Mouse (Mus musculus) limb, embryonic 14.5 days (tissue): Measurements from ENCODE around the gene Tbata. TPM values are rescaled to one million over a fixed set of nuclear protein-coding genes. Genes with fewer than 3 reads are reported as not detected.

Experiments
- ATAC-seq: fragments of 200-750 bp; cut with Nextera tagmentation; 2 replicates; pipeline ENCODE4 v1.8.0; 2017; ENCODE audit warnings: low read depth, moderate number of reproducible peaks, moderate TSS enrichment; ENCODE audit not compliant: low FRiP score
- DNase-seq: peaks from one replicate; pipeline ENCODE4 v3.0.0-alpha.2; 2015; ENCODE audit warnings: low spot score
- H3K27ac ChIP-seq: fragments of 300-500 bp; sonication (generic); replicated peaks from 2 replicates; pipeline ENCODE4 v1.5.1; 2014; ENCODE audit warnings: low read depth, mild to moderate bottlenecking, low read length, moderate library complexity, mixed read lengths
- H3K27me3 ChIP-seq: fragments of 300-500 bp; sonication (generic); 2 replicates; pipeline ENCODE4 v1.6.1; 2014; ENCODE audit warnings: low read length, mixed read lengths; ENCODE audit not compliant: control insufficient read depth, insufficient read depth
- H3K36me3 ChIP-seq: fragments of 300-500 bp; sonication (generic); 2 replicates; pipeline ENCODE4 v1.6.1; 2014; ENCODE audit warnings: mild to moderate bottlenecking, low read length, moderate library complexity, mixed read lengths; ENCODE audit not compliant: control insufficient read depth, insufficient read depth
- H3K4me1 ChIP-seq: fragments of 300-500 bp; sonication (generic); 2 replicates; pipeline ENCODE4 v1.6.1; 2014; ENCODE audit warnings: antibody characterized with exemption, low read length, mixed read lengths; ENCODE audit not compliant: control insufficient read depth, insufficient read depth
- H3K4me2 ChIP-seq: fragments of 300-500 bp; sonication (generic); replicated peaks from 2 replicates; pipeline ENCODE4 v1.6.1; 2014; ENCODE audit warnings: low read depth, mild to moderate bottlenecking, low read length, moderate library complexity; ENCODE audit not compliant: severe bottlenecking
- H3K4me3 ChIP-seq: fragments of 300-500 bp; sonication (generic); replicated peaks from 2 replicates; pipeline ENCODE4 v1.5.1; 2014; ENCODE audit warnings: low read length
- H3K9ac ChIP-seq: fragments of 300-500 bp; sonication (generic); 2 replicates; pipeline ENCODE4 v1.6.1; 2014; ENCODE audit warnings: mild to moderate bottlenecking, low read depth, low read length, moderate library complexity; ENCODE audit not compliant: severe bottlenecking
- H3K9me3 ChIP-seq: fragments of 300-500 bp; sonication (generic); 2 replicates; pipeline ENCODE4 v1.6.1; 2016; ENCODE audit warnings: low read length; ENCODE audit not compliant: control insufficient read depth
- POLR2A ChIP-seq: fragments of 200-500 bp; IDR thresholded peaks from 2 replicates; pipeline ENCODE4 v1.8.0; 2012; ENCODE audit warnings: inconsistent platforms, mild to moderate bottlenecking, moderate library complexity, borderline replicate concordance; ENCODE audit not compliant: insufficient read depth, insufficient read length; ENCODE audit errors: extremely low read depth
- WGBS: fragments of 180-500 bp; shearing (Covaris S2); extraction: QIAGEN DNeasy Blood & Tissue Kit; methylation state at CpG from one replicate; pipeline ENCODE4 v1.1.7; 2014; 5-methylcytosine and 5-hydroxymethylcytosine counted together
- polyA plus RNA-seq, 2 experiments: library from polyadenylated mRNA; depleted of rRNA in 1 of 2; stranded (reverse) in 1 of 2; unstranded in 1 of 2; fragments of >200 nt; fragmentation: Nextera tagmentation in 1 of 2; extraction: Ambion mirVana in 1 of 2; gene quantifications; 2 replicates each; pipeline versions ENCODE4 v1.2.1 to v1.2.3; 2012 to 2014

Tbata gene
- polyA plus RNA-seq, 2 experiments = 0.13 to 0.19 TPM

GRCm38 (mm10) chr10:61152131-61152530 lies 19.6 kb upstream of the Tbata start:
- H3K27me3 ChIP-seq = no peaks in the 10 kb centered on the region
- H3K27ac ChIP-seq = no peak overlapping the region
- H3K4me1 ChIP-seq = no peaks in the 10 kb centered on the region
- H3K4me3 ChIP-seq = no peak overlapping the region
- H3K9ac ChIP-seq = no peak overlapping the region
- DNase-seq (no peak), ATAC-seq (no peak)
- no peak overlapping the region for H3K4me2 ChIP-seq
- H3K36me3 ChIP-seq = no peaks in the 10 kb centered on the region
- no peaks in the 10 kb centered on the region for H3K9me3 ChIP-seq
- TF ChIP-seq POLR2A = no peak

GRCm38 (mm10) chr10:61155611-61156010 lies 16.1 kb upstream of the Tbata start:
- H3K27ac ChIP-seq = no peak overlapping the region
- no peaks in the 10 kb centered on the region for H3K9me3 ChIP-seq
- TF ChIP-seq POLR2A = no peak
- H3K4me2 ChIP-seq = no peak overlapping the region
- H3K4me1 ChIP-seq = no peaks in the 10 kb centered on the region
- H3K27me3 ChIP-seq = no peaks in the 10 kb centered on the region
- no peak overlapping the region for H3K4me3 ChIP-seq
- DNase-seq (no peak), ATAC-seq (no peak)
- no peaks in the 10 kb centered on the region for H3K36me3 ChIP-seq
- H3K9ac ChIP-seq = no peak overlapping the region
- 86% methylated on average over 3 of the region's 3 CpGs for WGBS

GRCm38 (mm10) chr10:61156453-61156852 lies 15.3 kb upstream of the Tbata start:
- no peaks in the 10 kb centered on the region for H3K4me1 ChIP-seq
- H3K9ac ChIP-seq = no peak overlapping the region
- no peaks in the 10 kb centered on the region for H3K36me3 ChIP-seq
- TF ChIP-seq POLR2A = no peak
- no peak overlapping the region for H3K27ac ChIP-seq
- no peaks in the 10 kb centered on the region for H3K9me3 ChIP-seq
- 86% methylated on average over 2 of the region's 2 CpGs for WGBS
- ATAC-seq = no peak
- no peak overlapping the region for H3K4me2 ChIP-seq
- H3K27me3 ChIP-seq = no peaks in the 10 kb centered on the region
- DNase-seq = no peak
- H3K4me3 ChIP-seq = no peak overlapping the region

GRCm38 (mm10) chr10:61158594-61158993 lies 13.2 kb upstream of the Tbata start:
- DNase-seq (no peak), ATAC-seq (no peak)
- Histone ChIP-seq H3K36me3 (no peaks in the 10 kb centered on the region), H3K9me3 (no peaks in the 10 kb centered on the region), H3K4me2 (no peak overlapping the region), H3K4me3 (no peak overlapping the region), H3K27me3 (no peaks in the 10 kb centered on the region), H3K4me1 (no peaks in the 10 kb centered on the region), H3K9ac (no peak overlapping the region), H3K27ac (no peak overlapping the region)
- 74% methylated on average over 3 of the region's 3 CpGs for WGBS
- no peak for TF ChIP-seq POLR2A

GRCm38 (mm10) chr10:61160089-61160488 lies 11.7 kb upstream of the Tbata start:
- H3K27me3 ChIP-seq = no peaks in the 10 kb centered on the region
- ATAC-seq = no peak
- no peak overlapping the region for H3K4me3 ChIP-seq
- no peaks in the 10 kb centered on the region for H3K9me3 ChIP-seq
- no peak overlapping the region for H3K27ac ChIP-seq
- no peaks in the 10 kb centered on the region for H3K4me1 ChIP-seq
- DNase-seq = no peak
- no peaks in the 10 kb centered on the region for H3K36me3 ChIP-seq
- WGBS = 74% methylated on average over 7 of the region's 7 CpGs
- H3K9ac ChIP-seq = no peak overlapping the region
- no peak overlapping the region for H3K4me2 ChIP-seq
- TF ChIP-seq POLR2A = no peak

- H3K4me1 ChIP-seq = no peaks in the 10 kb centered on the region
- H3K4me2 ChIP-seq = no peak overlapping the region
- no peak for DNase-seq
- no peaks in the 10 kb centered on the region for H3K27me3 ChIP-seq
- WGBS = 74% methylated on average over 4 of the region's 4 CpGs
- H3K9me3 ChIP-seq = no peaks in the 10 kb centered on the region
- H3K9ac ChIP-seq = no peak overlapping the region
- no peak for ATAC-seq
- H3K36me3 ChIP-seq = no peaks in the 10 kb centered on the region
- TF ChIP-seq POLR2A = no peak
- H3K4me3 ChIP-seq = no peak overlapping the region
- H3K27ac ChIP-seq = no peak overlapping the region
These were observed 11.1 kb upstream of the Tbata start for GRCm38 (mm10) chr10:61160671-61161070.
